Mouse (Mus musculus): ENCODE results near the gene Xrcc6.

- TF ChIP-seq CTCF (IDR thresholded peaks at IDR 0.05; ENCODE audit: borderline replicate concordance, insufficient read depth, low read length): no peak
- TF ChIP-seq POLR2A (IDR thresholded peaks at IDR 0.05; ENCODE audit: low read depth, low read length): no peak
Observed at GRCm38 (mm10) chr15:81957598-81957997, 30.0 kb upstream of the Xrcc6 start.

All from embryonic fibroblast, embryonic 13.5 days (primary cell).